Mouse (Mus musculus): Measurements from ENCODE around the gene Sapcd1. TPM values are rescaled to one million over a fixed set of nuclear protein-coding genes. Genes with fewer than 3 reads are reported as not detected.
"Not testable (repeated sequence)": the region's sequence is repeated elsewhere in the genome, so short reads cannot be mapped to it uniquely, and the experiment has no call there.

The Sapcd1 gene
- polyA plus RNA-seq, 1 experiment from 2014 or later = 2.1 TPM

DNA sequence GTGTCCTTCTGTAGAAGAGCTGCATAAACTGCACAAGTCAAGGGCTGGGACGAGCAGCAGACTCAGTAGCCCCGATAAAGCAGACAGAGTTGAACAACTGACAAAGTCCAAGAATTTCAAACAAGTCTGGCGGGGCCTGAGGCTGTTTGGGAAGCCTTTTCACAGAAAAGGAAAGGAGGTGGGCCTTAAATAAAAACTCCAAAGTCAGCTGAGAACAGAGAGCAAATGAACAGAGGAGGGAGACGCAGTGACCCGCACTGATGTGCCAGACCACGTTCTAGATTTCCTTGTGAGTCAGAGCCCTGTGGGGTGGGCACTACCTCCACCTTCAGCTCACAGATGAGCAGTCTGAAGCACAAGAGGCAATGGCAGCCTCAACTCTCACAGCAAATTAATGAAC lies 7.1 kb upstream of the Sapcd1 start:
- WGBS = 78% methylated on average over 6 of the region's 6 CpGs
- Histone ChIP-seq H3K9ac (replicated peaks; ENCODE audit: low read depth, low read length) (no peak overlapping the region), H3K27ac (ENCODE audit: low read depth, low read length) (no peak overlapping the region), H3K4me1 (ENCODE audit: control insufficient read depth, insufficient read depth, low read length) (no peaks in the 10 kb centered on the region), H3K9me3 (ENCODE audit: control insufficient read depth, low read length) (no peaks in the 10 kb centered on the region), H3K4me3 (ENCODE audit: low read depth, low read length) (no peak overlapping the region), H3K36me3 (ENCODE audit: control insufficient read depth, insufficient read depth, low read length) (no peaks in the 10 kb centered on the region), H3K27me3 (ENCODE audit: control insufficient read depth, insufficient read depth, low read length) (no peaks in the 10 kb centered on the region), H3K4me2 (ENCODE audit: low read depth, low read length) (no peak overlapping the region)
- no peak for ATAC-seq (ENCODE audit: low read depth)

DNA sequence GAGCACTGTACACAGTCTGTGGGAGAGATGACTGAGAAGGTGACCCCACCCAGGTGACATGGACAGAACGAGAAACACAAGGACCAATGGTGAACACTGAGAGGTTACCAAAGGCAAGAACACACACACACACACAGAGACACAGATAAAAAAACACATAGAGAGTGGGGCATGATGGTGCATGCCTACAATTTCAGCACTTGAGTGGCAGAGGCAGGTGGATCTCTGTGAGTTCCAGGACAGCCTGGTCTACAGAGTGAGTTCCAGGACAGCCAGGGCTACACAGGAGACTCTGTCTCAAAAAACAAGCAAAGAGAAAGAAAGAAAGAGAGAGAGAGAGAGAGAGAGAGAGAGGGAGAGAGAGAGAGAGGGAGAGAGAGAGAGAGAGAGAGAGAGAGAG lies 5.9 kb upstream of the Sapcd1 start:
- H3K4me1 ChIP-seq (ENCODE audit: control insufficient read depth, insufficient read depth, low read length); H3K9me3 ChIP-seq (ENCODE audit: control insufficient read depth, low read length); ATAC-seq (ENCODE audit: low read depth); H3K4me3 ChIP-seq (ENCODE audit: low read depth, low read length); H3K27ac ChIP-seq (ENCODE audit: low read depth, low read length); H3K27me3 ChIP-seq (ENCODE audit: control insufficient read depth, insufficient read depth, low read length); H3K9ac ChIP-seq (replicated peaks; ENCODE audit: low read depth, low read length); H3K4me2 ChIP-seq (ENCODE audit: low read depth, low read length); H3K36me3 ChIP-seq (ENCODE audit: control insufficient read depth, insufficient read depth, low read length): not testable (repeated sequence)
- WGBS = 87% methylated on average over 1 of the region's 1 CpGs

DNA sequence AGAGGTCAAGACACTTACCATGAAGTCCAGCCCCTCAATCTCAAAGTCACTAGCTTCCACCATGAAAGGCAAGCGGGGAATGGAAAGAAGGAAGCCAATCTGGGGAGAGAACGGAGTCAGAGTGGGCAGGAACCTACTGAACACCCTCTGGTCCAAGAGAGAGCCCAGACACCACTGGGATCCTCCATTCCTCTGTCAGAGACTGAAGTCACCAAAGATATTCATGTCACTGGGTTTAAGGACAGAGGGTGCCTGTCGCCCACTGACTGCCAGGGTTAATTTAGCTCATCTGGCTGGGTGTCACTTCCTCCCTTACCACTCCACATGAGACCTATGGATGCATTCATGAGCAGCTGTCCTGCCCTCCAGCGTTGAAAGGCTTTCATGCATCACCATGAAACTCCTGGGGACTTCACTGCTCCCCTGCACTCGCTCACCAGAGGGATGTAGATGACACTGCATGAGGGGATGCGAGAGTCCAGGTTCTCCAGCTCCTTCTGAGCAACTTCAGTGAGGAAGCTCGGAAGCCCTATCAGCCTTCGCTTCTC lies 4.6 kb upstream of the Sapcd1 start:
- H3K27me3 ChIP-seq (ENCODE audit: control insufficient read depth, insufficient read depth, low read length) = no peaks in the 10 kb centered on the region
- 76% methylated on average over 8 of the region's 8 CpGs for WGBS
- no peak overlapping the region for H3K9ac ChIP-seq (replicated peaks; ENCODE audit: low read depth, low read length)
- no peak for ATAC-seq (ENCODE audit: low read depth)
- 0 out of 2 replicates have a peak, but pooled peaks cover 2% of the 10 kb centered on the region for H3K4me1 ChIP-seq (ENCODE audit: control insufficient read depth, insufficient read depth, low read length)
- H3K36me3 ChIP-seq (ENCODE audit: control insufficient read depth, insufficient read depth, low read length) = no peaks in the 10 kb centered on the region
- no peak overlapping the region for H3K27ac ChIP-seq (ENCODE audit: low read depth, low read length)
- no peak overlapping the region for H3K4me2 ChIP-seq (ENCODE audit: low read depth, low read length)
- no peaks in the 10 kb centered on the region for H3K9me3 ChIP-seq (ENCODE audit: control insufficient read depth, low read length)
- H3K4me3 ChIP-seq (ENCODE audit: low read depth, low read length) = no peak overlapping the region

DNA sequence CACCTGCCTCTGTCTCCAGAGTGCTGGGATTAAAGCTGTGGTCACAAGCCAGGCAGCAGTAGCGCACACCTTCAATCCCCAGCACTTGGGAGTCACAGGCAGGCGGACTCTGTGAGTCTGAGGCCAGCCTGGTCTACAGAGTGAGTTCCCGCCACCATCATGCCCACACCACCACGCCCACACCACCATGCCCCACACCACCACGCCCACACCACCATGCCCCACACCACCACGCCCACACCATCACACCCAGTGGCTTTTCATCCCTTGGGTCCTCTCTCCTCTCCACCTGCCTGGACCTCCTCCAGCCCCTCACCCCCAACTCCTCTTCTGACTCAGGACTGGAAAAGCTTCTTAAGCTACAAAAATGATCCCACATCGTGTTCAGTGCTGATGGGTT lies 4.1 kb upstream of the Sapcd1 start:
- Histone ChIP-seq H3K27ac (ENCODE audit: low read depth, low read length) (no peak overlapping the region), H3K4me3 (ENCODE audit: low read depth, low read length) (no peak overlapping the region), H3K9me3 (ENCODE audit: control insufficient read depth, low read length) (no peaks in the 10 kb centered on the region), H3K36me3 (ENCODE audit: control insufficient read depth, insufficient read depth, low read length) (no peaks in the 10 kb centered on the region), H3K9ac (replicated peaks; ENCODE audit: low read depth, low read length) (no peak overlapping the region), H3K27me3 (ENCODE audit: control insufficient read depth, insufficient read depth, low read length) (no peaks in the 10 kb centered on the region), H3K4me1 (ENCODE audit: control insufficient read depth, insufficient read depth, low read length) (0 out of 2 replicates have a peak, but pooled peaks cover 2% of the 10 kb centered on the region), H3K4me2 (ENCODE audit: low read depth, low read length) (no peak overlapping the region)
- WGBS = 88% methylated on average over 7 of the region's 7 CpGs
- ATAC-seq (ENCODE audit: low read depth) = no peak

DNA sequence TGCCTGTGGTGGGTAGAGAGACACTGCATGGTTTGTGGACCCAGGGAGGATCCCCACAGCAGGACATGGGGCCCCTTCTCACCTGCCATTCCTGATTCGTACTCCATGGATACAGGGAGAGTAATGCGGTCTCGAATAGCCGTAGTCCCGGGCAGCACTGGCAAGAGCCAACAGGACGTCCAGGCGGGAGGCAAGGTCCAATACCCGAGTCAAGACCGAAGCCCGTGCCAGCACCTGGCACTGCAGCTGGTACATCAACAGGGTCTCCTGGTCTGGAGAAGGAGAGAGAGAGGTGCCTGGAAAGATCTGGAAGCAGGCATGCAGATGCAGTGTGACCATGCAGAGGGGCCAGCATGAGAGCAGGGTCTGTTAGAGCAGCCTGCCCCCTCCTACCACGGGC lies 3.5 kb upstream of the Sapcd1 start:
- WGBS = 88% methylated on average over 11 of the region's 11 CpGs
- Histone ChIP-seq H3K27ac (ENCODE audit: low read depth, low read length) (no peak overlapping the region), H3K4me1 (ENCODE audit: control insufficient read depth, insufficient read depth, low read length) (0 out of 2 replicates have a peak, but pooled peaks cover 2% of the 10 kb centered on the region), H3K9me3 (ENCODE audit: control insufficient read depth, low read length) (no peaks in the 10 kb centered on the region), H3K9ac (replicated peaks; ENCODE audit: low read depth, low read length) (no peak overlapping the region), H3K4me2 (ENCODE audit: low read depth, low read length) (no peak overlapping the region), H3K36me3 (ENCODE audit: control insufficient read depth, insufficient read depth, low read length) (no peaks in the 10 kb centered on the region), H3K27me3 (ENCODE audit: control insufficient read depth, insufficient read depth, low read length) (no peaks in the 10 kb centered on the region), H3K4me3 (ENCODE audit: low read depth, low read length) (no peak overlapping the region)
- no peak for ATAC-seq (ENCODE audit: low read depth)

DNA sequence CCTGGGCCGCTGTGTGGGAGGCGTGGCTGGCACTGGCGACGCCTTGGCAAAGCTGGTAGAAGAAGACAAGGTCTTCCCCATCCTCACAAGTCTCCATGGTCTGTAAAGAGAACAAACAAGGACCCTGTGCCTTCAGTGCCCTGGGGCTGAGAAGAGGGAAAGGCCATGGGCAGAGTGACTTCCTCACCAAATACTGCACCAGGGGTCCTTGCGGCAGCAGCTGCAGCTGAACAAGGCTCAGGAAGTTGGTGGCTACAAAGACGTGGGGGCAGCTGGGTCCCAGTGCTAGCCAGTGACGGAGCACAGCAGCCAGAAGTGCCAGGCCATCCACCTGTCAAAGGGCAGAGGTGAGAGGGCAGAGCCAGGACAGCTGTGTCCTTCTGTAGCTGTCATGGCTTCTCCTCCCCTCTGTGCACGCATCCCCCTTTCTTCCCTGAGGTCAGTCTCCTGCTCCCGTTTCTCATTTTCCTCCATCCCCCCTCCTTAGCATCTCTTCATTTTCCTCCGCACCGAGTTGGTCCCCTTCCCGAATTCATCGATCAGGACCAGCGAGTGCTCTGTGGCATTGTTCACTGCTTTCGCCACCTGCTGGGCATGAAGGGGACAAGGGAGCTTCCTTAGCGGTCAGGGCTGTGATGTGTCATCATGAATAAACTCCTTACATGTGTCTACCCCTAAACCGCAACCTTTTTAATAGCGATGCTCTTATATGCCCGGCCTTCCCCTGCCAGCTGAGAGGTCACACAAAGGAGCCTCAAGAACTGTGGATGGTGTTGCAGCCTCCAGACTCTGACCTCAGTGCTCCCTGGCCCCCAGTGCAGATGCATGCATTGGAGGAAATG lies 2.1 kb upstream of the Sapcd1 start:
- Histone ChIP-seq H3K27me3 (ENCODE audit: control insufficient read depth, insufficient read depth, low read length) (no peaks in the 10 kb centered on the region), H3K4me2 (ENCODE audit: low read depth, low read length) (peak overlapping the region; percentile 35), H3K9ac (replicated peaks; ENCODE audit: low read depth, low read length) (no peak overlapping the region; the same call in 1 of the 2 replicates), H3K4me1 (ENCODE audit: control insufficient read depth, insufficient read depth, low read length) (0 out of 2 replicates have a peak, but pooled peaks cover 2% of the 10 kb centered on the region), H3K9me3 (ENCODE audit: control insufficient read depth, low read length) (no peaks in the 10 kb centered on the region), H3K36me3 (ENCODE audit: control insufficient read depth, insufficient read depth, low read length) (no peaks in the 10 kb centered on the region), H3K4me3 (ENCODE audit: low read depth, low read length) (no peak overlapping the region), H3K27ac (ENCODE audit: low read depth, low read length) (no peak overlapping the region)
- 27% methylated on average over 19 of the region's 19 CpGs for WGBS
- 0 out of 2 replicates have a peak, but pooled peaks have one; percentile 38 for ATAC-seq (ENCODE audit: low read depth)

DNA sequence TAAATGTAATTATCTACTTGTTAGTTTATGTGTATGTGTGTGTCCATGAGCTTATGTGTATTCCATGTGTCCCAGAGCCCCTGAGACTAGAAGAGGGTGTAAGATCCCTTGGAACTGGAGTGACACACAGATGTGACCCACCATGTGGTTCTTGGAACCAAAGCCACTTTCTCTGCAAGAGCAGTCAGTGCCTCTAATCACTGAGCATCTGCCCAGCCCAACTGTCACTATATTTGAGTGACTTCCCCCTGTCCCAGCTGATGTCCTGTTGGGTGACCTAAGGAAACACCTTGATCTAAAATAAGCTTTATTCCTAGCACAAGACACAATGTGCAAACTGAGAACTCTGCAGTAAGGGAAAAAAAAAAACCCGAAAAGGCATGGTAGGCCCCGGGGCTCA lies 499 bp upstream of the Sapcd1 start:
- H3K27ac ChIP-seq (ENCODE audit: low read depth, low read length) = no peak overlapping the region
- 92% methylated on average over 2 of the region's 2 CpGs for WGBS
- no peaks in the 10 kb centered on the region for H3K36me3 ChIP-seq (ENCODE audit: control insufficient read depth, insufficient read depth, low read length)
- no peaks in the 10 kb centered on the region for H3K9me3 ChIP-seq (ENCODE audit: control insufficient read depth, low read length)
- no peak overlapping the region for H3K4me2 ChIP-seq (ENCODE audit: low read depth, low read length)
- H3K4me3 ChIP-seq (ENCODE audit: low read depth, low read length) = no peak overlapping the region
- H3K9ac ChIP-seq (replicated peaks; ENCODE audit: low read depth, low read length) = no peak overlapping the region
- 0 out of 2 replicates have a peak, but pooled peaks cover 2% of the 10 kb centered on the region for H3K4me1 ChIP-seq (ENCODE audit: control insufficient read depth, insufficient read depth, low read length)
- ATAC-seq (ENCODE audit: low read depth) = no peak
- no peaks in the 10 kb centered on the region for H3K27me3 ChIP-seq (ENCODE audit: control insufficient read depth, insufficient read depth, low read length)

DNA sequence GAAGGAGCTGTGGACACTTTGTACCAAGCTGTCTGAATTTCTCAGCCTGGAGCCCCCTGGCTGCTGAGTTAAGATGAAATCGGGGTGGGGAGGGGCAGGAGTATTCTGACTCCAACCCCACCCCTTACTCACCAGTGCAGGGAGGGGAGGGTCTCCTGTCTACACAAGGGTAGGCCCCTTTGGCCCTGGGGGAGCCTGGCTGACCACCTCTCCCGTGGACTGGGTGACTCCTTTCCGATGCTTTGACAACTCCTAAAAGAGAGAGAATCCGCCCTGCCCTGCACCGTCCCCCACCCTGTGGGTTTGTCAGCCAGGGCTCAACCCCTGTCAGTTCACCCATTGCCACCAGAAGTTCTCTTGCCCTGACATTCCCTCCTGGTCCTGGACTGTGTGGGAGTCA lies 1.6 kb downstream of the Sapcd1 start:
- Histone ChIP-seq H3K9ac (replicated peaks; ENCODE audit: low read depth, low read length) (no peak overlapping the region), H3K4me3 (ENCODE audit: low read depth, low read length) (no peak overlapping the region), H3K4me1 (ENCODE audit: control insufficient read depth, insufficient read depth, low read length) (0 out of 2 replicates have a peak, but pooled peaks cover 2% of the 10 kb centered on the region), H3K27me3 (ENCODE audit: control insufficient read depth, insufficient read depth, low read length) (no peaks in the 10 kb centered on the region), H3K27ac (ENCODE audit: low read depth, low read length) (no peak overlapping the region), H3K9me3 (ENCODE audit: control insufficient read depth, low read length) (no peaks in the 10 kb centered on the region), H3K4me2 (ENCODE audit: low read depth, low read length) (no peak overlapping the region), H3K36me3 (ENCODE audit: control insufficient read depth, insufficient read depth, low read length) (no peaks in the 10 kb centered on the region)
- ATAC-seq (ENCODE audit: low read depth) = no peak
- 87% methylated on average over 5 of the region's 5 CpGs for WGBS

Data from neural tube, embryonic 14.5 days (tissue).